Mouse (Mus musculus) megakaryocyte-erythroid progenitor cell, adult 5-6 weeks (primary cell): ENCODE measurements at regions not wholly inside any gene's neighbourhood (a gene's known extent, or its start where the extent isn't known, plus 50 kb on each side); places are given as distances from the start of the nearest gene placed in this dataset.
"Not testable (repeated sequence)": the region's sequence is repeated elsewhere in the genome, so short reads cannot be mapped to it uniquely, and the experiment has no call there.

Experiments used
- ATAC-seq: replicated peaks from 2 replicates; pipeline ENCODE4 v1.8.0; 2016; ENCODE audit warnings: mild to moderate bottlenecking, inconsistent platforms; ENCODE audit not compliant: severe bottlenecking, poor library complexity, low FRiP score, low TSS enrichment

GRCm38 (mm10) chr19:29869526-29869925 lies 55.4 kb upstream of the Il33 start:
- no peak for ATAC-seq

GRCm38 (mm10) chr19:29868681-29869080 lies 55.9 kb upstream of the Ranbp6 start:
- ATAC-seq, result not testable (repeated sequence)

- no peak for ATAC-seq
These were observed 54.0 kb upstream of the Ranbp6 start for GRCm38 (mm10) chr19:29866822-29867221.

GRCm38 (mm10) chr19:29865142-29865541 lies 52.4 kb upstream of the Ranbp6 start:
- ATAC-seq, result 0 out of 2 replicates have a peak, but pooled peaks have one; percentile 47

- no peak for ATAC-seq
These were observed 50.0 kb upstream of the Ranbp6 start for GRCm38 (mm10) chr19:29862808-29863207.
